Mouse (Mus musculus) intestine, postnatal 0 days (tissue): ENCODE data around the gene Polr3c. TPM values are rescaled to one million over a fixed set of nuclear protein-coding genes. Genes with fewer than 3 reads are reported as not detected.
"Not testable (repeated sequence)": the region's sequence is repeated elsewhere in the genome, so short reads cannot be mapped to it uniquely, and the experiment has no call there.

Experiments used
- ATAC-seq: fragments of 200-750 bp; cut with Nextera tagmentation; 2 replicates; pipeline ENCODE4 v1.8.0; 2017; ENCODE audit warnings: mild to moderate bottlenecking, moderate TSS enrichment, moderate library complexity
- H3K27ac ChIP-seq: fragments of 300-500 bp; sonication (generic); 2 replicates; pipeline ENCODE4 v1.5.1; 2014; ENCODE audit warnings: mild to moderate bottlenecking, low read depth, low read length, moderate library complexity
- H3K27me3 ChIP-seq: fragments of 300-500 bp; sonication (generic); replicated peaks from 2 replicates; pipeline ENCODE4 v1.6.1; 2014; ENCODE audit warnings: low read length, mixed read lengths; ENCODE audit not compliant: control insufficient read depth, insufficient read depth
- H3K36me3 ChIP-seq: fragments of 300-500 bp; sonication (generic); 2 replicates; pipeline ENCODE4 v1.6.1; 2014; ENCODE audit warnings: mild to moderate bottlenecking, moderate library complexity; ENCODE audit not compliant: control insufficient read depth, insufficient read depth
- H3K4me1 ChIP-seq: fragments of 300-500 bp; sonication (generic); replicated peaks from 2 replicates; pipeline ENCODE4 v1.6.1; 2014; ENCODE audit warnings: antibody characterized with exemption, low read length, mixed read lengths; ENCODE audit not compliant: control insufficient read depth, insufficient read depth
- H3K4me2 ChIP-seq: fragments of 300-500 bp; sonication (generic); replicated peaks from 2 replicates; pipeline ENCODE4 v1.6.1; 2014; ENCODE audit warnings: low read depth, mild to moderate bottlenecking, moderate library complexity
- H3K4me3 ChIP-seq: fragments of 300-500 bp; sonication (generic); 2 replicates; pipeline ENCODE4 v1.5.1; 2014; ENCODE audit warnings: low read depth, low read length
- H3K9ac ChIP-seq: fragments of 300-500 bp; sonication (generic); 2 replicates; pipeline ENCODE4 v1.6.1; 2014; ENCODE audit warnings: mild to moderate bottlenecking, low read depth, low read length
- H3K9me3 ChIP-seq: fragments of 300-500 bp; sonication (generic); 2 replicates; pipeline ENCODE4 v1.6.1; 2016; ENCODE audit warnings: mixed run types; ENCODE audit not compliant: control insufficient read depth
- CTCF ChIP-seq: sonication (generic); IDR thresholded peaks from 2 replicates; pipeline ENCODE4 v1.5.1; 2016; ENCODE audit warnings: low read depth, mild to moderate bottlenecking, control low read depth, antibody characterized with exemption, moderate library complexity
- WGBS: fragments of 180-500 bp; shearing (Covaris S2); extraction: QIAGEN DNeasy Blood & Tissue Kit; methylation state at CpG from one replicate; pipeline ENCODE4 v1.1.7; 2014; 5-methylcytosine and 5-hydroxymethylcytosine counted together
- polyA plus RNA-seq: library from polyadenylated mRNA; unstranded; fragments of >200 nt; fragmentation: Nextera tagmentation; extraction: Ambion mirVana; gene quantifications from 2 replicates; pipeline ENCODE4 v1.2.1, GENCODE M21; 2015

Polr3c gene
- polyA plus RNA-seq, 1 experiment from 2014 or later: 19.7 TPM

DNA sequence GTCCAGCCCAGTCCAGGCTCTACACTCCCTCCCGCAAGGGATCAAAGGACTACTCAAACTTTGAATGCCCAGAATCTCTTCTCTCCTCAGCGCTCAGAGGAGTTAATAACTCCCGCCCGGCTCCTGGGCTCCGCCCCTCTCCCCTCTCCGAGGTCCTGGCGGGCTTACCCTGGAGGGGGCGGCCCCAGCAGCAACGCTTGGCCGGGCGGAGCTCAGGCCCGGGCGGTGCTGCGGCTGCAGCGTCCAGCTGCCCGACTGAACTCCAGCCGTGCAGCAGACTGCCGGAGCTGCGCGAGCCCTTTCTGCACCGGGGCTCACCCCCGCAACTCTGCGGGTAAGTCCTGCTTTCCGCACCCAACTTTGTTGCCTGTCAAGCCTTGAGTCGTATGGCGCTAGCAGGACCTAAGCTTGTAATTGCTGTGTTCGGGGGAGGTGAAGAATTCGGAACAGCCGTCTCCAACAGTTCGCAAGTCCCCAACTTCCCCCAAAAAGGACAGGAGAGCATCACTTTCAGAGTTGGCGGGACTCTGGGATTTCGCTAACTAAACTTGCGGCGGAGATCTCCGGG, 31.1 kb downstream of the Polr3c start, which contains the start of gene Pias3:
TSS of gene Pias3 (plus strand) at position 187 of the 568 bp plus-strand sequence.
- Histone ChIP-seq H3K27ac (peak within 1 kb of the TSS; percentile 90), H3K9me3 (no peaks in the 10 kb centered on the region), H3K4me3 (peak within 1 kb of the TSS; percentile 98), H3K4me1 (no peaks in the 10 kb centered on the region), H3K27me3 (no peaks in the 10 kb centered on the region), H3K4me2 (peak within 1 kb of the TSS; percentile 89), H3K36me3 (peaks cover 16% of the 10 kb centered on the region), H3K9ac (peak within 1 kb of the TSS; percentile 68)
- WGBS: under 1% methylated on average over 35 of the region's 35 CpGs
- TF ChIP-seq CTCF: no peak
- peak; percentile 78 for ATAC-seq

DNA sequence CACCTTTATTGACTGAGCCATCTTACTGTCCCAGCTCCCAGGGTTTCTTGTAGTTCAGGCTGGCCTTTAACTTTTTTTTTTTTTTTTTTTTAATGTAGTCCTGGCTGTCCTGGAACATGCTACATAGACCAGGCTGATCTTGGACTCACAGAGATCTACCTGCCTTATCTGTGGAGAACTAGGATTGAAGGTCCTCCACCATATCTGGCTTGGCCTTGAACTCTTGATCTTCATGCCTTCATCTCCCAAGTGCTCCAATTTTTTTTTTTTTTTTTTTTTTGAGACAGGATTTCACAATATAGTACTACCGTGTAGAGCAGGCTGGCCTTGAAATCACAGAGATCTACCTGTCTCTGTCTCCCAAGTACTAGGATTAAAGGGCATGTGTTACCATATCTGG, 33.8 kb downstream of the Polr3c start:
- WGBS: 48% methylated on average over 1 of the region's 1 CpGs
- no peaks in the 10 kb centered on the region for H3K36me3 ChIP-seq
- no peaks in the 10 kb centered on the region for H3K4me1 ChIP-seq
- H3K9me3 ChIP-seq: no peaks in the 10 kb centered on the region
- H3K27me3 ChIP-seq: no peaks in the 10 kb centered on the region
- H3K9ac ChIP-seq: no peak overlapping the region
- no peak for TF ChIP-seq CTCF
- H3K4me3 ChIP-seq: no peak overlapping the region
- H3K27ac ChIP-seq: no peak overlapping the region
- H3K4me2 ChIP-seq: no peak overlapping the region
- ATAC-seq: no peak

- no peak overlapping the region for H3K4me2 ChIP-seq
- no peak overlapping the region for H3K9ac ChIP-seq
- no peaks in the 10 kb centered on the region for H3K9me3 ChIP-seq
- peak; percentile 61 for TF ChIP-seq CTCF
- no peaks in the 10 kb centered on the region for H3K36me3 ChIP-seq
- no peak for ATAC-seq
- no peak overlapping the region for H3K4me3 ChIP-seq
- H3K27me3 ChIP-seq: no peaks in the 10 kb centered on the region
- WGBS: 36% methylated on average over 3 of the region's 3 CpGs
- H3K27ac ChIP-seq: no peak overlapping the region
- no peaks in the 10 kb centered on the region for H3K4me1 ChIP-seq
These were observed 34.9 kb downstream of the Polr3c start for GRCm38 (mm10) chr3:96692506-96692905.

DNA sequence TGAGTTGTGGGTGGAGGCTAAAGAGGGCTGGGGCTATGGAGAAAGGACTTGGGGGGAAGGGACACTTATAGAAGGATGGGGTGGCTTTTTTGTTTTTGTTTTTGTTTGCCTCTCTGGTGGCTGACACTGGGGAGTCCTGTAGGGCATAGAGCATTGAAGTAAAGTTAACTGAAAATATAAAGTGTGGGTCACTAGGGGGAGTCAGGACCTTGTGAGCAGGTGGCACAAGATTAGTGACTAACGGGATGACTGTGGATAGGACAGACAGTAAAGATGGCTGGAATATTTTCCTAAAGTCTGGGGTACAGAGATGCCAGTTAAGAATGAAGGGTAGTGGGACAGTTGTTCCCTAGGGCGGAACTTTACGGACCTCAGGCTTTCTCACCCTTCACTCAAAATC, 37.1 kb downstream of the Polr3c start:
- H3K9me3 ChIP-seq: no peaks in the 10 kb centered on the region
- 38% methylated on average over 3 of the region's 3 CpGs for WGBS

GRCm38 (mm10) chr3:96688854-96689253, 38.6 kb downstream of the Polr3c start:
- H3K4me2 ChIP-seq: no peak overlapping the region
- H3K9me3 ChIP-seq: no peaks in the 10 kb centered on the region
- no peak overlapping the region for H3K4me3 ChIP-seq
- no peaks in the 10 kb centered on the region for H3K4me1 ChIP-seq
- WGBS: 78% methylated on average over 11 of the region's 11 CpGs
- no peak for ATAC-seq
- no peak overlapping the region for H3K9ac ChIP-seq
- H3K27ac ChIP-seq: no peak overlapping the region
- H3K36me3 ChIP-seq: no peaks in the 10 kb centered on the region
- no peak for TF ChIP-seq CTCF
- peaks cover 6% of the 10 kb centered on the region; the same call in 1 of the 2 replicates for H3K27me3 ChIP-seq

More for the DNA sequence above, 37.1 kb downstream of the Polr3c start:
- ATAC-seq: 0 out of 2 replicates have a peak, but pooled peaks have one; percentile 19
- Histone ChIP-seq H3K9ac (no peak overlapping the region), H3K27ac (no peak overlapping the region), H3K4me2 (no peak overlapping the region), H3K36me3 (no peaks in the 10 kb centered on the region), H3K27me3 (peaks cover 4% of the 10 kb centered on the region; the same call in 1 of the 2 replicates), H3K4me3 (no peak overlapping the region), H3K4me1 (no peaks in the 10 kb centered on the region)
- peak; percentile 57 for TF ChIP-seq CTCF

DNA sequence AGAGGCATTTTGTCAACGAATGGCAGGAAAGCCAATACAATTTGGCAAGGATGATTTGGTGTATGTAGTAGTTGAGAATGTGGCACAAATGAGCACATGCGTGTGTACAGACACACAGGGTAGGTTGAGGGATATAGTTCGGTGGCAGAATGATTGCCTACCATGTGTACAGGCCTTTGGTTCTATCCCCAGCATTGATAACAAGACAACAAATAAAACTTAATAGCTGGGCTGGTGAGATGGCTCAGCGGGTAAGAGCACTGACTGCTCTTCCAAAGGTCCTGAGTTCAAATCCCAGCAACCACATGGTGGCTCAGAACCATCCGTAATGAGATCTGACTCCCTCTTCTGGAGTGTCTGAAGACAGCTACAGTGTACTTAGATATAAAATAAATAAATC, 41.4 kb downstream of the Polr3c start:
- WGBS: 95% methylated on average over 5 of the region's 5 CpGs
- not testable (repeated sequence) for ATAC-seq

More for the DNA sequence above, 41.4 kb downstream of the Polr3c start:
- H3K9me3 ChIP-seq, H3K27me3 ChIP-seq, H3K4me1 ChIP-seq, H3K9ac ChIP-seq, H3K4me3 ChIP-seq, H3K36me3 ChIP-seq, H3K4me2 ChIP-seq, H3K27ac ChIP-seq: not testable (repeated sequence)
